Mouse (Mus musculus) right cerebral cortex, postnatal 25 days (tissue): ENCODE results near the gene Mtmr14.

Source experiments
- DNase-seq: peaks from one replicate; pipeline ENCODE4 v3.0.0; 2022

Mtmr14 gene

GRCm38 (mm10) chr6:113237542-113238270 is at the start of gene Mtmr14:
Gene Mtmr14 (plus strand): TSS chr6:113237843.
- peak; percentile 100 for DNase-seq

GRCm38 (mm10) chr6:113193765-113194460 is 43.7 kb upstream of the Mtmr14 start:
- DNase-seq = peak; percentile 27

- DNase-seq = no peak
These were observed 43.2 kb upstream of the Mtmr14 start for GRCm38 (mm10) chr6:113194517-113194840.

- DNase-seq = peak; percentile 66
These were observed 42.6 kb upstream of the Mtmr14 start, which contains the start of gene Lhfpl4 for GRCm38 (mm10) chr6:113194841-113195595. Gene Lhfpl4 (minus strand): TSS chr6:113195384.

GRCm38 (mm10) chr6:113195596-113195992 is 42.0 kb upstream of the Mtmr14 start:
- DNase-seq = peak; percentile 28

- DNase-seq = no peak
These were observed 21.4 kb upstream of the Mtmr14 start for GRCm38 (mm10) chr6:113216280-113216679.

- no peak for DNase-seq
These were observed 11.8 kb upstream of the Mtmr14 start for GRCm38 (mm10) chr6:113225798-113226197.

GRCm38 (mm10) chr6:113226705-113227104 is 10.9 kb upstream of the Mtmr14 start:
- no peak for DNase-seq

GRCm38 (mm10) chr6:113235141-113235540 is 2.5 kb upstream of the Mtmr14 start:
- no peak for DNase-seq

- no peak for DNase-seq
These were observed 799 bp downstream of the Mtmr14 start for GRCm38 (mm10) chr6:113238442-113238841.

- DNase-seq = no peak
These were observed 5.1 kb downstream of the Mtmr14 start for GRCm38 (mm10) chr6:113242753-113243152.

- no peak for DNase-seq
These were observed 7.9 kb downstream of the Mtmr14 start for GRCm38 (mm10) chr6:113245585-113245984.

GRCm38 (mm10) chr6:113250786-113251185 is 13.1 kb downstream of the Mtmr14 start:
- no peak for DNase-seq

GRCm38 (mm10) chr6:113251921-113252320 is 14.3 kb downstream of the Mtmr14 start:
- DNase-seq = no peak

GRCm38 (mm10) chr6:113254899-113255298 is 17.3 kb downstream of the Mtmr14 start:
- no peak for DNase-seq

- DNase-seq = no peak
These were observed 23.7 kb downstream of the Mtmr14 start for GRCm38 (mm10) chr6:113261174-113261858.

- no peak for DNase-seq
These were observed 25.9 kb downstream of the Mtmr14 start for GRCm38 (mm10) chr6:113263531-113263930.

- no peak for DNase-seq
These were observed 26.8 kb downstream of the Mtmr14 start for GRCm38 (mm10) chr6:113264429-113264828.

GRCm38 (mm10) chr6:113266996-113267655 is 29.5 kb downstream of the Mtmr14 start:
- no peak for DNase-seq

- no peak for DNase-seq
These were observed 30.3 kb downstream of the Mtmr14 start for GRCm38 (mm10) chr6:113267988-113268387.

GRCm38 (mm10) chr6:113272365-113272764 is 34.7 kb downstream of the Mtmr14 start:
- no peak for DNase-seq

- no peak for DNase-seq
These were observed 39.2 kb downstream of the Mtmr14 start for GRCm38 (mm10) chr6:113276846-113277245.
